Mouse (Mus musculus): Measurements from ENCODE around the gene Bmp8a. TPM values are rescaled to one million over a fixed set of nuclear protein-coding genes. Genes with fewer than 3 reads are reported as not detected.
"Not testable (repeated sequence)": the region's sequence is repeated elsewhere in the genome, so short reads cannot be mapped to it uniquely, and the experiment has no call there.

Bmp8a gene
- polyA plus RNA-seq, 1 experiment from 2014 or later, result 0.21 TPM

DNA sequence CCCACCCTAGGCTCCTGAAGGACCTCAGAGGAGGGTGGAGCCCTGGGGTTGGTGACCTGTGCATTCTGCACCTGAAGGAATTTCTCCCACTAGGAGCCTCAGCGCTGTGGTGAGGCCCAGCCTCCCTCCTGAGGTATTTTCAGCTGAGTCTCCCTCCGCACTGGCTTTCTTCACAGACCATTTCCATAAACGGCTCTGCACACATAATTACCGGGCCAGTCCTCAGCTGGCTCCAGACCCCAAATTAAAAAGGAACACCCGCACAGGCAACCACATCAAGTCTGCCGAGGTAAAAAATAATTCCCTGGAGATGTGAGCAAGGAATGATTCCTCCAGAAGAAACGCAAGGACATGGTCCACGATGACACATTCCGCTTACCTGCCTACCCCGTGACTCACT, 7.8 kb downstream of the Bmp8a start:
- not testable (repeated sequence) for H3K4me3 ChIP-seq (ENCODE audit: low read depth, low read length); H3K27ac ChIP-seq (ENCODE audit: low read length); H3K9me3 ChIP-seq (replicated peaks; ENCODE audit: control insufficient read depth, low read length, poor library complexity, severe bottlenecking); H3K4me2 ChIP-seq (ENCODE audit: low read length); H3K9ac ChIP-seq (ENCODE audit: low read depth, low read length); H3K4me1 ChIP-seq (ENCODE audit: control insufficient read depth, insufficient read depth, low read length); H3K27me3 ChIP-seq (ENCODE audit: control insufficient read depth, insufficient read depth, low read depth, low read length); ATAC-seq; H3K36me3 ChIP-seq (ENCODE audit: control insufficient read depth, insufficient read depth, low read length)
- WGBS, result 77% methylated on average over 10 of the region's 10 CpGs

DNA sequence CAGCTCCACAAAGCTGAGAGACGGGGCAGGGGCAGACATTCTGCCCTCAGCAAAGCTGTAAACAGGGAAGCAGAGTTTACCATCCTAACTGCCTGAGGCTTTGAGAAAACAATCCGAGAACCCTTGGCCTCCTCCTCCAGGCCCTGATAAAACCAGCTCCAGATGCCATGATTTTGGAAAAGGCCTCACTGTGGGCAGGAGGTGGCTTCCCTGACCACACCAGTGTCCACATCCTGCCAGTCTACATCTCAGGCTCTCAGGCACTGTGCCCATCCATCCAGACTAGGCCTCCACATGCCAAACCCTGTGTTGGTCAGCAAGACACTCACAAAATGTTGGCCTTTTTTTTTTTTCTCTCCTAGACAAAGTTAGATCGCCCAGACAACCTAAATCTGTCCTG, 8.9 kb downstream of the Bmp8a start:
- Histone ChIP-seq H3K9ac (ENCODE audit: low read depth, low read length) (no peak overlapping the region), H3K4me2 (ENCODE audit: low read length) (no peak overlapping the region), H3K4me3 (ENCODE audit: low read depth, low read length) (no peak overlapping the region), H3K4me1 (ENCODE audit: control insufficient read depth, insufficient read depth, low read length) (no peaks in the 10 kb centered on the region), H3K9me3 (replicated peaks; ENCODE audit: control insufficient read depth, low read length, poor library complexity, severe bottlenecking) (no peaks in the 10 kb centered on the region; the same call in 1 of the 2 replicates), H3K27me3 (ENCODE audit: control insufficient read depth, insufficient read depth, low read depth, low read length) (no peaks in the 10 kb centered on the region), H3K27ac (ENCODE audit: low read length) (no peak overlapping the region), H3K36me3 (ENCODE audit: control insufficient read depth, insufficient read depth, low read length) (no peaks in the 10 kb centered on the region)
- no peak for ATAC-seq
- 81% methylated on average over 3 of the region's 3 CpGs for WGBS

DNA sequence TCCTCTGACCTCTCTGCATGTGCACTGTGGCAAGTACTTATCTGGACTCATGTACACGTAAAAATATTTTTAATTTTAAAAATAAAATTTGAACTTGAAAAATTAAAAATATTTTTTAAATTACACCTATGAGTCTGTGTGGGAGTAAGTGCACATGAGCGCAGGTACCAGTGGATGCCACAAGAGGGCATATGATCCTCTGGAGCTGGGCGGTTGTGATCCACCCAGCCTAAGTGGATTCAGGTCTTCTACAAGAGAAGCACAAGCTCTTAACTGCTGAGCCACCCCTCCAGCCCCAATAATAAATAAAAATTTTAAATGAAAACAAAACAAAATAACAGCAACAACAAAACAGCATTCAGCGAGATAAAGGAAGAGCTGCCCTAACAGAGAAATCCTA, 9.9 kb downstream of the Bmp8a start:
- Histone ChIP-seq H3K4me1 (ENCODE audit: control insufficient read depth, insufficient read depth, low read length) (no peaks in the 10 kb centered on the region), H3K4me2 (ENCODE audit: low read length) (no peak overlapping the region), H3K27me3 (ENCODE audit: control insufficient read depth, insufficient read depth, low read depth, low read length) (no peaks in the 10 kb centered on the region), H3K9me3 (replicated peaks; ENCODE audit: control insufficient read depth, low read length, poor library complexity, severe bottlenecking) (no peaks in the 10 kb centered on the region; the same call in 1 of the 2 replicates), H3K4me3 (ENCODE audit: low read depth, low read length) (no peak overlapping the region), H3K9ac (ENCODE audit: low read depth, low read length) (no peak overlapping the region), H3K36me3 (ENCODE audit: control insufficient read depth, insufficient read depth, low read length) (no peaks in the 10 kb centered on the region), H3K27ac (ENCODE audit: low read length) (no peak overlapping the region)
- 96% methylated on average over 4 of the region's 4 CpGs for WGBS
- ATAC-seq, result no peak

DNA sequence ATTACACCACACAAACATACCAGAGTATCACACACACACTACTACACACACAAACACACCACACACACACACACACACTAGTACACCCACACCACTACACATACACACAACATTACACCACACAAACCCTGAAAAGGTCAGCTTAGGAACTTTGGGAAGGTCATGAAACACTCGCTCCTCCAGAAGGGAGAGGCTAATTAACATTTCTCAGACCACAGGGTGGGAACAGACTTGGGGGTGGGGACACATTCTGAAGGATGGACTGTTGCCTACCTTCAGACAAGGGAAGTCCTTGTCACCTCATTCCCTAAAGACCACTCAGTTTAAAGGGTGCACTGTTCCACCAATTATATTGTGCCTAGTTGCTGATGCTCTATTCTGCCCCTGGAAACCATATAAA, 11.1 kb downstream of the Bmp8a start:
- WGBS, result 71% methylated on average over 1 of the region's 1 CpGs
- H3K27me3 ChIP-seq (ENCODE audit: control insufficient read depth, insufficient read depth, low read depth, low read length); H3K9ac ChIP-seq (ENCODE audit: low read depth, low read length); H3K4me2 ChIP-seq (ENCODE audit: low read length); H3K4me1 ChIP-seq (ENCODE audit: control insufficient read depth, insufficient read depth, low read length); ATAC-seq; H3K4me3 ChIP-seq (ENCODE audit: low read depth, low read length); H3K27ac ChIP-seq (ENCODE audit: low read length); H3K9me3 ChIP-seq (replicated peaks; ENCODE audit: control insufficient read depth, low read length, poor library complexity, severe bottlenecking); H3K36me3 ChIP-seq (ENCODE audit: control insufficient read depth, insufficient read depth, low read length): not testable (repeated sequence)

DNA sequence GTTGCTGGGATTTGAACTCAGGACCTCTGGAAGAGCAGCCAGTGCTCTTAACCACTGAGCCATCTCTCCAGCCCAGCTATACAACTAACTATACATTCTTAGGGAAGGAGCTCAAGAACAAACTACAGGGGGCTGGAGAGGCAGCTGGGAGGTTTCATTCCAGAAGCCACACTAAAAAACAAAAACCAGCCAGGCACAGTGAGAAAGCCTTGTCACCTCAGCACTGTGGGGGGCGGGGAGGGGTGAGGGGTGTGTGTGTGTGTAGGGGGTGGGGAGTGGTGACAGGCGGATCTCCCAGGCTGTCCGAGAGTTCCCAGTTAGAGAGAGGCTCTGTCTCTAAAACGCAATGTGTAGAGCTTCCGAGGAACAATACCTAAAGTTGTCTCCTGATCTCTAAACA, 11.7 kb downstream of the Bmp8a start:
- no peaks in the 10 kb centered on the region for H3K36me3 ChIP-seq (ENCODE audit: control insufficient read depth, insufficient read depth, low read length)
- no peaks in the 10 kb centered on the region for H3K27me3 ChIP-seq (ENCODE audit: control insufficient read depth, insufficient read depth, low read depth, low read length)
- 68% methylated on average over 5 of the region's 5 CpGs for WGBS
- no peak overlapping the region for H3K4me2 ChIP-seq (ENCODE audit: low read length)
- no peak overlapping the region for H3K9ac ChIP-seq (ENCODE audit: low read depth, low read length)
- no peak overlapping the region for H3K4me3 ChIP-seq (ENCODE audit: low read depth, low read length)
- H3K4me1 ChIP-seq (ENCODE audit: control insufficient read depth, insufficient read depth, low read length), result no peaks in the 10 kb centered on the region
- H3K9me3 ChIP-seq (replicated peaks; ENCODE audit: control insufficient read depth, low read length, poor library complexity, severe bottlenecking), result no peaks in the 10 kb centered on the region; the same call in 1 of the 2 replicates
- ATAC-seq, result no peak
- no peak overlapping the region for H3K27ac ChIP-seq (ENCODE audit: low read length)

DNA sequence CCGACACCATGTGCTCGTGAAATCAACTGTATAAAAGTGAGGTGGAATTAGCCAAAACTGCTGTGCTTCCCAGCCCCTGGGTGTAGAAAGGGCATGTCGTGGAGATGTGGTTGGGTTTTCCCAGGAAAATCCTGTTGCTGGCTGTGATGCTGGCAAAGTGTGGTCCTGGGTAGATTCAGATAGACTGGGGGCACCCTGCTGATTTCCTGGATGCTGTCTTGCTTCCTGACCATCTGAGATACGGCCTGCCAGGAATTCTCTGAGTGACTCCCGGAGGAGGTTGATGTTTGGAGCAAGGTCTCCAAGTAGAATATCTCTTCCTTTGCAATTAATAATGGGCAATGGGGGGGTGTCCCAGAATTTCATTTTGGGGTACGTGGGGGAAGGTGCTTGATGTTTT, 14.1 kb downstream of the Bmp8a start:
- no peaks in the 10 kb centered on the region; the same call in 1 of the 2 replicates for H3K9me3 ChIP-seq (replicated peaks; ENCODE audit: control insufficient read depth, low read length, poor library complexity, severe bottlenecking)
- no peak overlapping the region for H3K4me3 ChIP-seq (ENCODE audit: low read depth, low read length)
- no peak overlapping the region for H3K4me2 ChIP-seq (ENCODE audit: low read length)
- no peaks in the 10 kb centered on the region for H3K36me3 ChIP-seq (ENCODE audit: control insufficient read depth, insufficient read depth, low read length)
- H3K27ac ChIP-seq (ENCODE audit: low read length), result no peak overlapping the region
- 72% methylated on average over 6 of the region's 6 CpGs for WGBS
- no peak for ATAC-seq
- no peaks in the 10 kb centered on the region for H3K4me1 ChIP-seq (ENCODE audit: control insufficient read depth, insufficient read depth, low read length)
- H3K27me3 ChIP-seq (ENCODE audit: control insufficient read depth, insufficient read depth, low read depth, low read length), result no peaks in the 10 kb centered on the region
- no peak overlapping the region for H3K9ac ChIP-seq (ENCODE audit: low read depth, low read length)

DNA sequence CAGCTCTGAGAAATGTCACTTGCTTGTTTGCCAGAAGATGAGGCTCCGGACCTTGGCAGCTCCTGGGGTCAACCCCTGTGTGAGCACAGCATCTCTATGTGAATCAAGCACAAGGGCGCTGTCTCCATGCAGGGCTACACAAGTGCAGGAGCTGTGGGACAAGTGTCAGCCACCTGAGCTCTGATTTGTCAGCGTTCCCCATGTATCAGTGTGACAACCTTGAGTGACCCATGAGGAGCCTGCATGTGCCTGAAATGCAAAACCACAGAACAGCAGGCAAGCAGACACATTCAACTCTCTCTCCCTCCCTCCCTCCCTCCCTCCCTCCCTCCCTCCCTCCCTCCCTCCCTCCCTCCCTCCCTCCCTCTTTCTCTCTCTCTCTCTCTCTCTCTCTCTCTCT, 15.4 kb downstream of the Bmp8a start:
- no peak overlapping the region for H3K9ac ChIP-seq (ENCODE audit: low read depth, low read length)
- no peaks in the 10 kb centered on the region for H3K9me3 ChIP-seq (replicated peaks; ENCODE audit: control insufficient read depth, low read length, poor library complexity, severe bottlenecking)
- no peak overlapping the region for H3K4me3 ChIP-seq (ENCODE audit: low read depth, low read length)
- H3K4me2 ChIP-seq (ENCODE audit: low read length), result no peak overlapping the region
- H3K27ac ChIP-seq (ENCODE audit: low read length), result no peak overlapping the region
- no peak for ATAC-seq
- no peaks in the 10 kb centered on the region for H3K36me3 ChIP-seq (ENCODE audit: control insufficient read depth, insufficient read depth, low read length)
- H3K4me1 ChIP-seq (ENCODE audit: control insufficient read depth, insufficient read depth, low read length), result no peaks in the 10 kb centered on the region
- H3K27me3 ChIP-seq (ENCODE audit: control insufficient read depth, insufficient read depth, low read depth, low read length), result peaks cover 3% of the 10 kb centered on the region; the same call in 1 of the 2 replicates
- WGBS, result 50% methylated on average over 3 of the region's 3 CpGs

DNA sequence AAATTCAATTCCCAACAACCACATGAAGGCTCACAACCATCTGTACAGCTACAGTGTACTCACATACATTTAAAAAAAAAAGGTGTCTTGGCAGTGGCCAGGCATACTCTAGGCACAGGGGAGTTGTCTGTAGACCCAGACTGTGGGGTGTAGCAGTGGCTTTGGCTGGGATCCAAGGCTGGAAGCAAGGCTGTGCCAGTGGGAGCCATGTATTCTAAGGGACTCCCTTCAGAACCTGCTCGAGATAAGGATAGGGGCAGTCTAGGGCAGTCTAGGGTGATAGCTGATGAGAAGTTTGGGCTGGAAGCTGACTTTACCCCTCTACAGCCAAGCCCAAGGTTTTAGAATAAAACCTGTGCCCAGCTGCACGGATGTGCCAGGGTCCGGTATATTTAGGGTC, 17.0 kb downstream of the Bmp8a start:
- H3K9ac ChIP-seq (ENCODE audit: low read depth, low read length), result no peak overlapping the region
- 80% methylated on average over 3 of the region's 3 CpGs for WGBS
- ATAC-seq, result no peak
- H3K27me3 ChIP-seq (ENCODE audit: control insufficient read depth, insufficient read depth, low read depth, low read length), result peaks cover 9% of the 10 kb centered on the region
- no peak overlapping the region for H3K4me2 ChIP-seq (ENCODE audit: low read length)
- no peaks in the 10 kb centered on the region for H3K4me1 ChIP-seq (ENCODE audit: control insufficient read depth, insufficient read depth, low read length)
- no peak overlapping the region for H3K4me3 ChIP-seq (ENCODE audit: low read depth, low read length)
- H3K9me3 ChIP-seq (replicated peaks; ENCODE audit: control insufficient read depth, low read length, poor library complexity, severe bottlenecking), result no peaks in the 10 kb centered on the region
- no peak overlapping the region for H3K27ac ChIP-seq (ENCODE audit: low read length)
- H3K36me3 ChIP-seq (ENCODE audit: control insufficient read depth, insufficient read depth, low read length), result no peaks in the 10 kb centered on the region

DNA sequence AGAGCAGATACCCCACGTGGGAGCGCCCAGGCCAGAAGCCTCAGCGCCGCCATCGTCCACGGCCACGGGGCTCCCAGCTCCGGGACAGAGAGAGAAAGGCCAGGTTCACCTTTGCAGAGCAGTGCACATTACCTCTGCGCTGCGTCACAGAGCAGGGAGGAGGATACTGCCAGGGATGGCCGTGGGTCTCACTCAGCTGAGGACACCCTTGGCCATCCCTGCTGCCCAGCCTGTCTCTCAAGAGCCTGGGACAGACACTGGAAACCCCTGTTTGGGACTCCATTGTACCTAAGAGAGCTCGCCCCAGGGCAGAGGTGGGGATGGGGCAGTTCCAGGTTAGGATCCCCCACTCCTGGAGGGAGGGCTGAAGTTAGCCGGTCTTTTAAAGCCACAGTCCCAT, 19.5 kb downstream of the Bmp8a start, which contains the start of gene Oxct2a:
TSS of gene Oxct2a (minus strand) at position 101 of the 400 bp plus-strand sequence.
- peak within 1 kb of the TSS; percentile 48 for H3K4me2 ChIP-seq (ENCODE audit: low read length)
- no peak within 1 kb of the TSS for H3K27ac ChIP-seq (ENCODE audit: low read length)
- H3K36me3 ChIP-seq (ENCODE audit: control insufficient read depth, insufficient read depth, low read length), result no peaks in the 10 kb centered on the region
- ATAC-seq, result 0 out of 2 replicates have a peak, but pooled peaks have one; percentile 23
- H3K9ac ChIP-seq (ENCODE audit: low read depth, low read length), result no peak within 1 kb of the TSS
- H3K27me3 ChIP-seq (ENCODE audit: control insufficient read depth, insufficient read depth, low read depth, low read length), result peaks cover 9% of the 10 kb centered on the region
- H3K9me3 ChIP-seq (replicated peaks; ENCODE audit: control insufficient read depth, low read length, poor library complexity, severe bottlenecking), result no peaks in the 10 kb centered on the region
- WGBS, result 19% methylated on average over 13 of the region's 13 CpGs
- H3K4me3 ChIP-seq (ENCODE audit: low read depth, low read length), result peak within 1 kb of the TSS; percentile 26
- H3K4me1 ChIP-seq (ENCODE audit: control insufficient read depth, insufficient read depth, low read length), result no peaks in the 10 kb centered on the region

All from midbrain, embryonic 16.5 days (tissue).